Mouse (Mus musculus) heart, postnatal 0 days (tissue): Measurements from ENCODE around the gene 1190002N15Rik.

Experiments
- CTCF ChIP-seq: IDR thresholded peaks from 2 replicates; pipeline ENCODE4 v1.5.1; 2016; ENCODE audit warnings: antibody characterized with exemption, control low read depth, low read depth
- EP300 ChIP-seq: IDR thresholded peaks from 2 replicates; pipeline ENCODE4 v1.6.1; 2016; ENCODE audit warnings: antibody characterized with exemption, low read depth

GRCm38 (mm10) chr9:94473898-94474297 is 64.0 kb downstream of the 1190002N15Rik start:
- TF ChIP-seq CTCF (no peak), EP300 (no peak)
